Mouse (Mus musculus) layer of hippocampus, adult 9-10 months (tissue): ENCODE results near the gene Tdp1.
"Not testable (repeated sequence)": the region's sequence is repeated elsewhere in the genome, so short reads cannot be mapped to it uniquely, and the experiment has no call there.

Source experiments
- DNase-seq: peaks from one replicate; pipeline ENCODE4 v3.0.0; 2022; ENCODE audit warnings: low spot score

The Tdp1 gene

GRCm38 (mm10) chr12:99958068-99959060, 74.0 kb downstream of the Tdp1 start:
- no peak for DNase-seq

DNA sequence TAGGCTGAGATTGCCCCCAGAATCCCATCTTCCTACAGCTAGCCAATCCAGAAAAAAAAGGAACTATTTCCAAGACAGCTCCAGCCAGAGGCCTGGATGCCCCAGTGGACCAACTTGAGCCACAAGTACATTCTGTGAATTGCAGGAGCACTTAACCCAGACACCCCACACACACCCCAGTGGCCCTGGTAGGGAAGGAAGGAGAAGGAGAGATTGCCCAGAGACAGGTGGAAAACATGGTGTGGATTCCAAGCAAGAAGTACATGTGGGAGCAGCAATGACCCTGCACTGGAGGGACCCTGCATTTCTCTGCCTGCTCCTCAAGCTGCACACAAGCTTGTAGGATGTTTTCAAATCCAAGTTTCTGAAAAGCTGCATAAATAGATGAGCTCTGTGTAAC, 75.0 kb downstream of the Tdp1 start:
- DNase-seq: no peak

GRCm38 (mm10) chr12:99959930-99960329, 75.6 kb downstream of the Tdp1 start:
- DNase-seq: no peak

DNA sequence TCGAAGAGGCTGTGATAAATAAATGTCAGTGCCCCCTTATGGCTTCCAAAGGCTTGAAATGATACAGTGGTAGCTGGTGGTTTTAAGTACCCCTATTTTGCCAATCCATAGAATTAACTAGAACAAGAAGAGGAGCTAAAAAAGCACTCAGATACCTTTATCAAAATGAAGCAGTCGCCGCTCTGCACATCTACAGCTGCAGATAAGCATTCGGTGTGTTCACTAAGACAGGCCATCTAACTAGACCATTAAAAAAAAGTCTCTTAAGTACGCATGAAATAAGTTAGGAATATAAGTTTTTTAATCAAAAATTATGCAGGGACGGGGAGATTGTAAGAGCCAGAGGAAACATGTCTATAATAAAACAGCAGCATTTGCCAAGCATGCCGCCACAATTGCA, 76.4 kb downstream of the Tdp1 start:
- no peak for DNase-seq

DNA sequence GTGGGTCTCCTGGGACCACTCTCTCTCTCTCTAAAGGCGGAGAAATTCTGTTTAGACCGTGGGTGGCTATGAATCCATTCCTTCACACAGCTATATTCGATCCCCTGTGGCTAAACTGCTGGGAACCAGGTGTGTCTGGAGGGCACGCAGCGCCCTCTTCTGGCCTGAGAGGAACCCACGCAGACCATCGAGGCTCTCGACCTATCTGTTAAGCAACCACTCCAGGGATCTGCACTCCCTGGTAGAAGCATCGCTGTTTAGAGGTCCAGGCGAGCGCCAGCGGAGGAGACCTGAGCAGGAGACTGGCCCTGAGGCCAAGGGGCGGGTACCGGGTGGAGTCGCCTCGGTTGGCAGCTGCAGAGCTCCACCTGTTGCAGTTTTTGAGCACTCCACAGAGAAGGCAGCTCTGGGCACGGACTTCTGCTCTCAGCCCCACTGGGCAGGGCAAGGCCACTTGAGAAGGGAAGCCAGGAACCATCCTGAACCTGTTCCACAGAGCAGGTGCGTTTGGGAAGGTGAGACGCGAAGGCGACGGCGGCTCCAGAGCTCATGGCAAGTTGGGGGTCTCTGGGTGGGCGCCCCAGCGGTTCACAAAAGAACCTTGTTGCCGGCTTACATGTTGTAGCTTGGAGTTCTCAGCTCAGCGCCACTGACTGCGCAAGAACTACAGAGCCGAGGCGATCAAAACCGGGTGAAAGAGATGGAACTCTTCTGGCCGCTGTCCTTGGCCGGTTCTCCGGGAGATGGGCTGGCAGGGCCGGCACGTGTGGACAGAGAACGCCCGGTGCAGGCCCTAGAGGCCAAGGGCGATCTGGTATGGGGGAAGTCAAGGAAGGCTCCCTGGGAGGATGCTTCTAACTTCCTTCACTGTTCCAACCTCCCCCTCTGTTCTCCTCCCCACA, 80.2 kb downstream of the Tdp1 start, which contains the start of gene Kcnk13:
Gene Kcnk13, plus strand, starts transcription at position 199 of the 902 bp plus-strand sequence.
- DNase-seq: no peak

GRCm38 (mm10) chr12:99965203-99966115, 81.1 kb downstream of the Tdp1 start:
- no peak for DNase-seq

GRCm38 (mm10) chr12:99966116-99966770, 81.9 kb downstream of the Tdp1 start:
- no peak for DNase-seq

GRCm38 (mm10) chr12:99966881-99967363, 82.6 kb downstream of the Tdp1 start:
- DNase-seq: no peak

DNA sequence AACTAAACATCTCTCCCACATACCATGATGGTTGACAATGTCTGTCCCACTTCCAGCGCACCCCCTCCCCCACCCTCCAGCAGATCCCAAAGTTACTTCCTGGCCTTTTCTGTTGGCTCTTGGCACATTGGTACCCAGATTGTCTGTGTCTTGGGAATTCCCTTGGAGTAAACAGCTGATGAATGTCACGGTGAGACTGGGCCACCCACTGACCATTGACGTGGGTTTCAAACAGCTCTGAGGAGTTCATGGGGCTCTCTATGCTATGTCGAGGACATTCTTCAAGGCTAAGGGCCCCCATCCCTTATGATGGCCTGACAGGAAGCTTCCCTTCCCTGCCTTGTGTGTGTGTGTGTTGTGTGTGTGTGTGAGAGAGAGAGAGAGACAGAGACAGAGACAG, 85.6 kb downstream of the Tdp1 start:
- no peak for DNase-seq

- DNase-seq: not testable (repeated sequence)
These were observed 87.0 kb downstream of the Tdp1 start for GRCm38 (mm10) chr12:99971205-99971894.

DNA sequence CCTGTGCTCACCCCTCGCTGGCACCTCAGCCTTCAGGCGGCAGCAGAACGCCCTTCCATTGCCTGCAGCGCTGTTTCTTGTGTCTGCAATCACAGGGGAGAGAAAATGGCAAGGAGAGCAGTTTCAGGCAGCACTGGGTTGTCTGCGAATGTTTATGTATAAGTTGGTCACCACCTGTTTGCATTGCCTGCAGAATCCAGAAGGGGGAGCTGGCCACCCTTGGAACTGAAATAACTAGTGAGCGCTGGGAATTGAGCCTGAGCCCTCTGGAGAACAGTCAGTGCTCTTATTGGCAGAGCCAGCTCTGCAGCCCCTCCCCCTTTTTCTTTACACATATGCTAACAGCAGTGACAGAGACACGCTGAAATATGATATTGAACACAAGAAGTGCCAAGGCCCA, 88.5 kb downstream of the Tdp1 start:
- no peak for DNase-seq

GRCm38 (mm10) chr12:99973659-99974058, 89.3 kb downstream of the Tdp1 start:
- no peak for DNase-seq

DNA sequence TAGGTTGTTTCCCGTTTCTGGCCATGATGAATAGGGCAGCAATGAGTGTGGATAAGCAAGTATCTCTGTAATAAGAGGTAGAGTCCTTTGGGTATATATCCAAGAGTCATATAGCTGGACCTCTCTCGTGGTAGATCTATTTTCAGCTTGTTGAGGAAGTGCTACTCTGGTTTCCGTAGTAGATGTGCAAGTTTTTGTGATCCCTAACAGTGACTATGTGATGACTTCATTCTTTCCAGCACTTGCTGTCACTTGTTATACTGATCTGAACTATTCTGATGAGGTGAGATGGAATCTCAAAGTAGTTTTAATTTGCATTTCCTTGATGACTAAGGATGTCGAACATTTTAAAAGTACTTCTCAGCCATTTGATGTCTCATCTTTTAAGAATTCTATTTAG, 95.2 kb downstream of the Tdp1 start:
- DNase-seq: no peak

- no peak for DNase-seq
These were observed 102.5 kb downstream of the Tdp1 start for GRCm38 (mm10) chr12:99986797-99987196.

DNA sequence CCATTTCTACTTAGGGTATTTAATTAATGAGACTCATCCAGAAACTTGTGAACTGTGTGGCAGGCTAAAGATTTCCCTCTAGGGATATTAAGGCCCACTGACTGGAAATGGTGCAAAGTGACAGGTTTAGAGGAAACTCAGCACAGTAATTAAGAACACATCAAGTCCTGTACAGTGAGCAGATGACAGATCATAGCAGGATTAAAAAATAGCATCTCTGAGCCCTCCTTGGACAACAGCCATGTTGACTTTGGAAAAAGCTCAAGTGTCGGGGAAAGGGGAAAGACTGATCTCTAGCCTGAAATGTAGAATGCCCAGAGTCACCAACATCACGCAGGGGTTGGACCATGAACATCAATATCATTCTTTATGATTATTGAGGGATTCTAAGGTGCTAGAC, 103.8 kb downstream of the Tdp1 start:
- no peak for DNase-seq

DNA sequence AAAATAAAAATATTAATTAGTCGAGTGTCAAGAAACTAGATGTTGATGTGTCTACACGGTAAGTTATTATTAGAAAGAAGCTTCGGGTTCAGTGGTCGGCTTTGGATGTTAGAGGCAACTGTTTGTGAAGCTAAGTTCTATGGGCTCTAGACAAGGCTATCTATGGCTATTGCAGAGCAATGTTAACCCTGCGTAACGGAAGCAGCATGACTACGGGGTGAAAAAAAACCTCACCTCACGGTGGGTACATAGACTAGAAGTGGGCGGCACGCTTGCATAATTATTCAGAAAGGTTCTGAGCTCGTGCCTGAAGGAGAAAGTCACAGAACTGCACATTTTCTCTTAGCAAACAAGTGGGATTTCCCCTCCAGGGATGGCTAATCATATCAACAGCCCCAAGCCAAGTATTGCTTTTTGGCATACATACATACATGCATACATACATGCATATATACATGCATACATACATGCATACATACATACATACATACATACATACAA, 108.1 kb downstream of the Tdp1 start:
- DNase-seq: no peak

- DNase-seq: no peak
These were observed 109.0 kb downstream of the Tdp1 start for GRCm38 (mm10) chr12:99993146-99993890.

DNA sequence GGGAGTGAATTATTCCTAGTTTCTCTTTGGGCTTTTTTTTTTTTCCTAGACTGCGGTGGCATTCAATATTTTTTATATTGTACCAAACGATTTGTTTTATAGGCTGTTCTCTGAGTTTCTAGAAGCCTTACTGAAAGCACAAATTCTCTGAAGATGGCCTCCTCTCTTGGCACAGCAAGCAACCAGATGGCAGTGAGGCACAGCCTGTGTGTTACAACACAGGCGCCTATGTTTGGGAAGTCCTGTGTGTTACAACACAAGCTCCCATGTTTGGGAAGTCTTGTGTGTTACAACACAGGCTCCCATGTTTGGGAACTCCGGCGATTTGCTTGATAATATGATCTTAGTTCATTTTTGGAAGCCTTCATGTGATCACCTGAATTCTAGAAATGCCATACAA, 111.6 kb downstream of the Tdp1 start:
- no peak for DNase-seq

DNA sequence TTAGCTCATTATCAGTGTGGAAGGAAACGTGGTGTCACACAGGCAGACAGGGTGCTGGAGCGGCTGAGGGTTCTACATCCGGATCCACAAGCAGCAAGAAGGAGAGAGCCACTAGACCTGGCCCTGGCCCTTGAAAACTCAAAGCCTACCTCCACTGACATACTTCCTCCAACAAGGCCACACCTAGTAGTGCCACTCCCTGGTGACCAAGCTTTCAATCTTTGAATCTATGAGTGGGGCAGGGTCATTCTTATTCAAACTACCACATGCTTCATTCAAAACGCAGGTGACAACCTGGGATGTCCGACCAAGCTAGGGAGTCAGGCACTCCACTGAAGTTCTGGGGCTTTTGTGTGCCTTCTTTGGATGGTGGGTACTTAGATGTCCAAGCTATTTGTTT, 115.4 kb downstream of the Tdp1 start:
- DNase-seq: no peak
